Mouse (Mus musculus) hindbrain, embryonic 10.5 days (tissue): ENCODE measurements around the gene Tmc8. TPM values are rescaled to one million over a fixed set of nuclear protein-coding genes. Genes with fewer than 3 reads are reported as not detected.
A peak's percentile ranks its signal among the peaks of the same experiment; 100 is the strongest.
"Not testable (repeated sequence)": the region's sequence is repeated elsewhere in the genome, so short reads cannot be mapped to it uniquely, and the experiment has no call there.

Source experiments
- DNase-seq: peaks from one replicate; pipeline ENCODE4 v3.0.0-alpha.2; 2017; ENCODE audit warnings: low spot score
- H3K27ac ChIP-seq: fragments of 300-500 bp; sonication (generic); 2 replicates; pipeline ENCODE4 v1.5.1; 2016; ENCODE audit warnings: mild to moderate bottlenecking, moderate library complexity
- H3K27me3 ChIP-seq: fragments of 300-500 bp; sonication (generic); 2 replicates; pipeline ENCODE4 v1.6.1; 2016; ENCODE audit warnings: mild to moderate bottlenecking; ENCODE audit not compliant: poor library complexity, insufficient read depth, severe bottlenecking
- H3K36me3 ChIP-seq: fragments of 300-500 bp; sonication (generic); 2 replicates; pipeline ENCODE4 v1.6.1; 2016; ENCODE audit warnings: mild to moderate bottlenecking, moderate library complexity
- H3K4me1 ChIP-seq: fragments of 300-500 bp; sonication (generic); replicated peaks from 2 replicates; pipeline ENCODE4 v1.6.1; 2016; ENCODE audit warnings: mild to moderate bottlenecking
- H3K4me3 ChIP-seq: fragments of 300-500 bp; sonication (generic); 2 replicates; pipeline ENCODE4 v1.5.1; 2016; ENCODE audit warnings: mild to moderate bottlenecking, moderate library complexity
- H3K9me3 ChIP-seq: fragments of 300-500 bp; sonication (generic); 2 replicates; pipeline ENCODE4 v1.6.1; 2016; ENCODE audit warnings: mild to moderate bottlenecking, moderate library complexity
- WGBS: fragments of 180-500 bp; shearing (Covaris S2); methylation state at CpG from one replicate; pipeline ENCODE4 v1.1.7; 2016; 5-methylcytosine and 5-hydroxymethylcytosine counted together
- polyA plus RNA-seq: library from polyadenylated mRNA; unstranded; fragments of >200 nt; fragmentation: Nextera tagmentation; extraction: Ambion mirVana; gene quantifications from 2 replicates; pipeline ENCODE4 v1.2.1, GENCODE M21; 2016

The Tmc8 gene
- polyA plus RNA-seq, 1 experiment from 2014 or later, result 1.5 TPM

DNA sequence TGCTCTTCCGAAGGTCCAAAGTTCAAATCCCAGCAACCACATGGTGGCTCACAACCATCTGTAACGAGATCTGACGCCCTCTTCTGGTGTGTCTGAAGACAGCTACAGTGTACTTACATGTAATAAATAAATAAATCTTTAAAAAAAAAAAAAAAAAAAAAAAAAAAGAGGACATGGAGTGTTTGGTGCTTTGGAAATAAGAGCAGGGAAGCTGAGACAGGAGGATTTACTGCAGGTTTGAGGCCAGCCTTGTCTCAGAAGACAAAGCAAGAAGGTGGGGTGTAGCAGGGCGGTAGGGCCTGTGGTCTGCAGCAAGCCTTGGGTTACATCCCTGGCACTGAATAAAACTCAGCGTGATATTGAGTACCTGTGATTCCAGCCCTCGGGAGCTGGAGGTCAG is 51.6 kb downstream of the Tmc8 start:
- not testable (repeated sequence) for H3K36me3 ChIP-seq, H3K4me3 ChIP-seq, H3K9me3 ChIP-seq, H3K27me3 ChIP-seq, H3K27ac ChIP-seq, DNase-seq
- peaks cover 34% of the 10 kb centered on the region for H3K4me1 ChIP-seq
- 81% methylated on average over 5 of the region's 6 CpGs for WGBS

DNA sequence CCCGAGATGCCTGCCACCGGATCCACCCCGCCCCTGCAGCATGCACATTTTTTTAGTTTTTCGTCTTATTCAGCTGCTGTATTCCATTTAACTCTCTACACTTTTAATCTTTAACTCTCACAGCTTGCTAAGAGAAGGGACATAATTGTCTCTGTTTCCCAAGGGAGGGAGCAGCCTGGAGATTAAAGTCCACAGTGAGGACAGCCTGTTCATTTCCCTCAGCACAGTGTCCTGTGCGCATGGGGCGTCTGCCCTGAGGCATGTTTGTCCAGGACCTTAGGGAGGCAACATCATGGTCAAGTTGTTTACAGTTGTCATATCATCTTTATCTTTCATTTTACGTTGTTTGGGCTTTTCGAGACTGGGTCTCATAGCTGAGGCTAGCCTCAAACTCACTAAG is 52.2 kb downstream of the Tmc8 start:
- 90% methylated on average over 8 of the region's 8 CpGs for WGBS

DNA sequence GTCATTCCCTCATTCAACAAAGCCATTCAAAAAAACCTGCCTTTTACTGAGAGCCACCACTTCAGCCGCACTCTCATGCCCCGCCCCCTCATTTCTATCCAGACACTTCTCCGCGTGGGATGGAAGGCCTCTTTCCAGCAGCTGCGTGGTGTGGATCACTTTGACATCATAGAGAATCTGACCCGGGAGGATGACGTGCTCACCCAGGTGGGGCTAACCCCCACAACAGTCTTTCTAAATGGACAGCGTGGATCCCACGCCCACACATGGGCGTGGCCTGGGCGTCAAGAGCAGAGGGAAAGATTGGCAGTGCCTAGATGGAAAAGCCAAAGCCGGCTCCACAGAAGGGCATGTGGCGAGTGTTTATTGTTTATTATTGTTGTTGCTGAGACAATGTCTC is 54.4 kb downstream of the Tmc8 start:
- no peak overlapping the region for H3K27ac ChIP-seq
- peak overlapping the region; percentile 23 for H3K4me3 ChIP-seq
- H3K36me3 ChIP-seq, result no peaks in the 10 kb centered on the region
- no peaks in the 10 kb centered on the region for H3K27me3 ChIP-seq
- H3K9me3 ChIP-seq, result no peaks in the 10 kb centered on the region
- DNase-seq, result no peak
- WGBS, result 31% methylated on average over 13 of the region's 13 CpGs
- peaks cover 27% of the 10 kb centered on the region for H3K4me1 ChIP-seq

More for the DNA sequence above, 52.2 kb downstream of the Tmc8 start:
- Histone ChIP-seq H3K4me3 (no peak overlapping the region), H3K27me3 (no peaks in the 10 kb centered on the region), H3K36me3 (no peaks in the 10 kb centered on the region), H3K27ac (no peak overlapping the region), H3K4me1 (peaks cover 31% of the 10 kb centered on the region), H3K9me3 (no peaks in the 10 kb centered on the region)
- no peak for DNase-seq

DNA sequence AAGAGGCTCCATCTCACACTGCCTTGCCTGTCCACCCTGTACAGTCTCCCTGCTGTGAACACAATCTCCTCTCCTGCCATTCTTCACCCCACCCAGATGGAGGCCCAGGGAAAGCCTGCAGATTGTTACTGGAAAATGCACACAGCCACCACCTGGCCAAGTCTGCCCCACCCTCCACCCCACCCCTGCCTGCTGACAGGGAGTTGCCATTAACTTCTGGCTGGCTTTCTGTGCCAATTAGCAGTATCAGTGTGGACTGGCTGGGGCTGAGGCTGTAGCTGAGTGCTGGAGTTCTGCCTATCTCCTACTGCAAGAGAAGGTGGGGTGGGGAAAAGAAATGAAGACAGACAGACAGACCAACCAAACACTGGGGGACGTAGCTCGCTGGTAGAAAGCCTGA is 56.7 kb downstream of the Tmc8 start:
- DNase-seq, result no peak
- H3K4me1 ChIP-seq, result peaks cover 16% of the 10 kb centered on the region
- no peak overlapping the region for H3K27ac ChIP-seq
- no peaks in the 10 kb centered on the region for H3K36me3 ChIP-seq
- no peaks in the 10 kb centered on the region for H3K27me3 ChIP-seq
- WGBS, result 78% methylated on average over 2 of the region's 2 CpGs
- no peaks in the 10 kb centered on the region for H3K9me3 ChIP-seq
- H3K4me3 ChIP-seq, result no peak overlapping the region

DNA sequence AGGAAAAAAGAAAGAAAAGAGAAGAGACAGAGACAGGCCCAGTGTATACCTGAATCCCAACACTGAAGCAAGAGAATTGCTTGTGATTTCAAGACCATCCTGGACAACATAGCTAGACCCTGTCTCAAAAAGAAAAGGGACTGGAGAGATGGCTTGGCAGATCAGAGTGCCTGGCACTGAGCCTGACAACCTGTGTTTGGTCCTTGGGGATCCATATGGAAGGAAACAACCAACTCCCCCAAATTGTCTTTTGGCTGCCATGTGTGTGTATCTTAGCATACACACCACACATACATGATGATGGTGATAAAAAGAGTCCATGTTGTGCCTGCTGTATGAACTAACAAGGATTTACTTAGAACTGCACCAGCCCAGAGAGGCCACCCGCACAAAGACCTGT is 57.1 kb downstream of the Tmc8 start:
- no peak for DNase-seq
- WGBS, result 93% methylated on average over 1 of the region's 1 CpGs
- no peaks in the 10 kb centered on the region for H3K36me3 ChIP-seq

DNA sequence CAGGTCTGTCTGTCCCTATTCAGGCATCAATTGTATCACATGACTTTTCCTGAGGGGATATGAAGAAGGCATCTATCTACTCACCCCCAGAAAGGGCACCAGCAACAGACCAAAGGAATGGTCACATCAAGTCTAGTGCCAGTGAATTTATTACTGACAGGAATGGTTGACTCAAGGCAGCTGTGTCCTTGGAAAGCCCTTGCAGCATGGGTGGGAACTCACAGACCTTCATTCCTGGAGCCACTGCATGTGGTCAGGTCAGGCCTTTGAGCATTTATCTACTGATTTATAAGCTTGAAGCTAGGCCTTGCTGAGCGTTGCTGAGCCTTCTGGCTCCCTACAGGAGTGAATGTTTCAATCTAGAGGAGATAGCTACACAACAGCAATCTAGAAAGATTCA is 59.0 kb downstream of the Tmc8 start:
- H3K4me1 ChIP-seq, result peaks cover 13% of the 10 kb centered on the region
- H3K4me3 ChIP-seq, result no peak overlapping the region
- H3K9me3 ChIP-seq, result no peaks in the 10 kb centered on the region
- H3K27me3 ChIP-seq, result no peaks in the 10 kb centered on the region
- WGBS, result 64% methylated on average over 1 of the region's 1 CpGs
- DNase-seq, result no peak
- no peak overlapping the region for H3K27ac ChIP-seq
- H3K36me3 ChIP-seq, result no peaks in the 10 kb centered on the region

More for the DNA sequence above, 57.1 kb downstream of the Tmc8 start:
- H3K9me3 ChIP-seq, result no peaks in the 10 kb centered on the region
- H3K27me3 ChIP-seq, result no peaks in the 10 kb centered on the region
- no peak overlapping the region for H3K4me3 ChIP-seq
- no peak overlapping the region for H3K27ac ChIP-seq
- peaks cover 16% of the 10 kb centered on the region for H3K4me1 ChIP-seq

Other genes starting within 250 kb of the Tmc8 start
- gene Tnrc6c, start 127.8 kb upstream of the Tmc8 start, polyA plus RNA-seq, result 11.1 and 14.4 TPM in 2 replicates
- 13.3 and 17.9 TPM in 2 replicates for gene Tmc6, start 122 bp downstream of the Tmc8 start, polyA plus RNA-seq
- 1.2 and 2.2 TPM in 2 replicates for gene 6030468B19Rik, start 15.6 kb downstream of the Tmc8 start, polyA plus RNA-seq
- gene Gm20708, start 27.6 kb downstream of the Tmc8 start, polyA plus RNA-seq, result 0.30 and 0.31 TPM in 2 replicates
- gene Syngr2, start 27.6 kb downstream of the Tmc8 start, polyA plus RNA-seq, result 33.7 and 42.3 TPM in 2 replicates
- gene Afmid, start 43.8 kb downstream of the Tmc8 start, polyA plus RNA-seq, result 3.8 and 4.0 TPM in 2 replicates
- gene Tk1, start 44.0 kb downstream of the Tmc8 start, polyA plus RNA-seq, result 106 and 132 TPM in 2 replicates
- gene Birc5, start 67.2 kb downstream of the Tmc8 start, polyA plus RNA-seq, result 338 and 392 TPM in 2 replicates
- gene Tmem235, start 78.7 kb downstream of the Tmc8 start, polyA plus RNA-seq, result not detected in 2 replicates
- gene Tha1, start 91.4 kb downstream of the Tmc8 start, polyA plus RNA-seq, result 3.5 and 3.8 TPM in 2 replicates
- gene Socs3, start 188.0 kb downstream of the Tmc8 start, polyA plus RNA-seq, result 12.5 and 14.2 TPM in 2 replicates
- gene Pgs1, start 204.2 kb downstream of the Tmc8 start, polyA plus RNA-seq, result 46.2 and 51.9 TPM in 2 replicates